Mouse (Mus musculus) intestine, embryonic 15.5 days (tissue): ENCODE measurements around the gene Gal. TPM values are rescaled to one million over a fixed set of nuclear protein-coding genes. Genes with fewer than 3 reads are reported as not detected.
A peak's percentile ranks its signal among the peaks of the same experiment; 100 is the strongest.

Experiments
- ATAC-seq: fragments of 200-750 bp; cut with Nextera tagmentation; 2 replicates; pipeline ENCODE4 v1.8.0; 2017; ENCODE audit warnings: moderate TSS enrichment, moderate library complexity
- H3K27ac ChIP-seq: fragments of 300-500 bp; sonication (generic); 2 replicates; pipeline ENCODE4 v1.5.1; 2015; ENCODE audit warnings: mild to moderate bottlenecking, inconsistent platforms
- H3K27me3 ChIP-seq: fragments of 300-500 bp; sonication (generic); replicated peaks from 2 replicates; pipeline ENCODE4 v1.6.1; 2015; ENCODE audit warnings: inconsistent platforms
- H3K36me3 ChIP-seq: fragments of 300-500 bp; sonication (generic); 2 replicates; pipeline ENCODE4 v1.6.1; 2015; ENCODE audit warnings: inconsistent platforms
- H3K4me1 ChIP-seq: fragments of 300-500 bp; sonication (generic); replicated peaks from 2 replicates; pipeline ENCODE4 v1.6.1; 2015; ENCODE audit warnings: inconsistent platforms
- H3K4me2 ChIP-seq: fragments of 300-500 bp; sonication (generic); replicated peaks from 2 replicates; pipeline ENCODE4 v1.6.1; 2015; ENCODE audit warnings: mild to moderate bottlenecking, inconsistent platforms
- H3K4me3 ChIP-seq: fragments of 300-500 bp; sonication (generic); replicated peaks from 2 replicates; pipeline ENCODE4 v1.5.1; 2015; ENCODE audit warnings: inconsistent platforms
- H3K9ac ChIP-seq: fragments of 300-500 bp; sonication (generic); 2 replicates; pipeline ENCODE4 v1.6.1; 2015; ENCODE audit warnings: inconsistent platforms
- H3K9me3 ChIP-seq: fragments of 300-500 bp; sonication (generic); 2 replicates; pipeline ENCODE4 v1.6.1; 2016; ENCODE audit warnings: inconsistent platforms
- WGBS: fragments of 180-500 bp; shearing (Covaris S2); methylation state at CpG from one replicate; pipeline ENCODE4 v1.1.7; 2015; 5-methylcytosine and 5-hydroxymethylcytosine counted together
- polyA plus RNA-seq: library from polyadenylated mRNA; unstranded; fragments of >200 nt; fragmentation: Nextera tagmentation; extraction: Ambion mirVana; gene quantifications from 2 replicates; pipeline ENCODE4 v1.2.1, GENCODE M21; 2015

Gene Gal
- polyA plus RNA-seq, 1 experiment from 2014 or later: 15.6 TPM

DNA sequence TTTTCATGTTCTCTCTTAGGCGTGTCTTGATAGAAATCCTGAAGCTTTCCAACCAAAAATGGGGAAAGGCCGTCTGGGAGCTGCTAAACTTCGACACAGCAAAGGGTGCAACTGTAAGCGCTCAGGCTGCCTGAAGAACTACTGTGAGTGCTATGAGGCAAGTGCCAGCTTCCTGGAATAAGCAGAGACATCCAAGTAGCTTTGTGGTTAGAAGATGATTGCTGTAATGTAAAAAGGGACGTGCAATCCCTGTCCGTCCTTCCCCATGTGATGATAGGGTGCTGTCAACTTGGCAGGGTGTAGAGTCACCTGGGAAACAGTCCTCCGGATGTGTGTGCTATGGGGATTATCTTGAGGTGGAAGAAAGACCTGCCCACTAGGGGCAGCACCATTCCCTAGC lies 10.3 kb downstream of the Gal start:
- no peak for ATAC-seq
- Histone ChIP-seq H3K27ac (no peak overlapping the region), H3K4me2 (no peak overlapping the region), H3K4me3 (no peak overlapping the region), H3K4me1 (no peaks in the 10 kb centered on the region), H3K9ac (no peak overlapping the region), H3K36me3 (no peaks in the 10 kb centered on the region), H3K9me3 (no peaks in the 10 kb centered on the region), H3K27me3 (no peaks in the 10 kb centered on the region)
- 86% methylated on average over 7 of the region's 7 CpGs for WGBS

DNA sequence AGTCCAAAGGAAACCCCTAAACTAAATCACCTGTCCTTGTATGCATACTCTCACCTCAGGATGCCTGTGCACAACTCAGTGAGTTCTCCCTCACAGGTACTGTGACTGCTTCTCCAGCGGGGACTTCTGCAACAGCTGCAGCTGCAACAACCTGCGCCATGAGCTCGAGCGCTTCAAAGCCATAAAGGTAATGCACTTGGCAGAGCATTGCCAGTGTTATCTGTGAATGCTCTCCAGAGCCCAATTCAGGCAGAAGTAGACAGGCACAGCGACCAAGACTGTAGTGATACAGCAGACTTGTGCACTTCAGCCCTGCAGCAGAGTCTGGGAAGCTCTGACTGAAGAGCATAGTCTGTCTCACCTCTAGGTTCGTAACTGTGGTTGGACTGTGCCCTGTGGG lies 12.0 kb downstream of the Gal start:
- Histone ChIP-seq H3K4me1 (no peaks in the 10 kb centered on the region), H3K27me3 (no peaks in the 10 kb centered on the region), H3K36me3 (no peaks in the 10 kb centered on the region), H3K9me3 (no peaks in the 10 kb centered on the region), H3K4me2 (no peak overlapping the region), H3K9ac (no peak overlapping the region), H3K27ac (no peak overlapping the region), H3K4me3 (no peak overlapping the region)
- ATAC-seq: no peak
- whole genome bisulfite sequencing: 74% methylated on average over 6 of the region's 6 CpGs

DNA sequence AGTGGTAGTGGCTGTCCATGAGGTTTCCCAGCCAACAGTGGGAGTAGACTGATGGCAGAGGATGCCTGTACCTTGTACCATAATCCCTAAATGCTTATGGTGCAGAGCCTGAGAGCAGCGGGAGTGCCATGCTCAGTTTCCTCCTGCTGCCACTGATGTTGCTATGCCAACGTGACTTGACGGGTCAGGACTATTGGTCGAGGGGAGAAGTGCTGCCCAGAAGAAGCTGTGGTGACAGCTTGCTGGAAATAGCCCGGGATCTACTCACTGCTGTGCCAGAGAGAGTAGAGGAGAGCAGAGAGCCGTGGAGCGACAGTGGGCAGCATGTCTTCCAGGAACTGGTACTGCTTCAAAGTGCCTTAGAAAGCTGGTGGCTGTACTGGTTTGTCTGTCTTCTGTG lies 12.4 kb downstream of the Gal start:
- 53% methylated on average over 7 of the region's 7 CpGs for WGBS
- Histone ChIP-seq H3K27ac (no peak overlapping the region), H3K4me1 (no peaks in the 10 kb centered on the region), H3K4me2 (no peak overlapping the region), H3K9ac (no peak overlapping the region), H3K27me3 (no peaks in the 10 kb centered on the region), H3K9me3 (no peaks in the 10 kb centered on the region), H3K36me3 (no peaks in the 10 kb centered on the region), H3K4me3 (no peak overlapping the region)
- no peak for ATAC-seq

DNA sequence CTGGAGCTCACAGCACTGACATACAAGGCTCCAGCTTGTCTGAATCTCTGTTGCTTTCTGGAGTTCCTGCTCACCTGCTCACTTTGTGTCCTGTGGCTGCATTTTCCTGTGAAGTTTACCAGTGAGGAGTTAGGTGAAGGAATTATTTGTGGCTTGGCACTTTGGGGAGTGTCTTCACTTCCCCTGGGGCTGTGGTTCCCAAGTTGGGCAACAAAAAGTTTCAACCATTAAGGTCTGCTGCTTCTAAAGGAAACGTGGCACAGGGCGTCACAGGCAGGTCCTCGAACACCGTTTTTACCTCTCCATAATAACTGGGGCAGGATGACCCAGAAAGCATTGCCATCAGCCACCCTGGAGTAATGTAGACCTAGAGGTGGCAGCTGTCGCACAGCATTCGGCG lies 12.8 kb downstream of the Gal start:
- H3K9me3 ChIP-seq: no peaks in the 10 kb centered on the region
- no peak overlapping the region for H3K9ac ChIP-seq
- no peaks in the 10 kb centered on the region for H3K4me1 ChIP-seq
- H3K27ac ChIP-seq: no peak overlapping the region
- H3K27me3 ChIP-seq: no peaks in the 10 kb centered on the region
- WGBS: 90% methylated on average over 7 of the region's 7 CpGs
- ATAC-seq: no peak
- H3K4me2 ChIP-seq: no peak overlapping the region
- H3K4me3 ChIP-seq: no peak overlapping the region
- no peaks in the 10 kb centered on the region for H3K36me3 ChIP-seq

DNA sequence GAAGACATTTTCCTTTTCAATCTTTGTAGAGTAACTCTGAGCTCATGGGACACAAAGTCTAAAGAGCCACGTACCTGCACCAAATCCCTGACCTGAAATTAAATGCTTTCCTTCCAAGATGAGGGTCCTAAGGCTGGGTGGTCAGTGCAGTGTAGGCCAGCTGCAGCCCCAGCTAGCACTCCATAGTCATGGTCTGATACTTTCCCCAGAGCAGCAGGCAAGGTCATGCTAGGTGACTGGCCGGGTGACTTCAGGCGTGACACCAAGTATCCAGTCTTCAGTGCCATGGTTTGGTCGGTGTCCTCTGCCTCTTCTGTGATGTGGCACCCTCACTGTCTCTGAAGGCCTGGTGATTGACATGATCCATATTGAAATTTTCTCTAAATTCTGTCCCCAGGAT lies 14.3 kb downstream of the Gal start:
- no peaks in the 10 kb centered on the region for H3K36me3 ChIP-seq
- H3K9ac ChIP-seq: no peak overlapping the region
- no peak overlapping the region for H3K4me3 ChIP-seq
- no peaks in the 10 kb centered on the region for H3K9me3 ChIP-seq
- H3K27me3 ChIP-seq: no peaks in the 10 kb centered on the region
- WGBS: 90% methylated on average over 4 of the region's 4 CpGs
- no peak for ATAC-seq
- no peak overlapping the region for H3K27ac ChIP-seq
- H3K4me2 ChIP-seq: no peak overlapping the region
- H3K4me1 ChIP-seq: no peaks in the 10 kb centered on the region

DNA sequence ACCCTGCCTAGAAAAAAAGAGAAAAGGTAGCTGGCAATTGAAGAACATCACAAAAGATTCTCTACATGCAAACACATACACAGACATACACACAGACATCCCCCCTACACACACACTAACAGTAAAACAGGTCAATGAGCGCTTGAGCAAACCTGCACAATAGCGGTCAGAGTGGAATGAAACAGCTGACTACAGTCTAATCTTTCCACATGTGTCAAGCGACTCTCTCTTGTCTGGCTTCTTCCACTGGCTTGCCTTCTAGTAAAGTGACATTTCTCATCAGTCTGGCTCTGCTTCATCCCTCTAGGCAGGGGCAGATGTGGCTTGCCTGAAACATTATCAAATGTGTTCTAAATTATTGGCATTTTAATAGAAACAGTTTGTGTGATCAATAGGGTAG lies 20.1 kb downstream of the Gal start:
- H3K9ac ChIP-seq: no peak overlapping the region
- no peaks in the 10 kb centered on the region for H3K36me3 ChIP-seq
- no peak for ATAC-seq
- H3K4me1 ChIP-seq: no peaks in the 10 kb centered on the region; the same call in 1 of the 2 replicates
- H3K4me3 ChIP-seq: no peak overlapping the region
- H3K9me3 ChIP-seq: no peaks in the 10 kb centered on the region
- no peak overlapping the region for H3K27ac ChIP-seq
- H3K27me3 ChIP-seq: no peaks in the 10 kb centered on the region
- 76% methylated on average over 3 of the region's 3 CpGs for WGBS
- no peak overlapping the region for H3K4me2 ChIP-seq

DNA sequence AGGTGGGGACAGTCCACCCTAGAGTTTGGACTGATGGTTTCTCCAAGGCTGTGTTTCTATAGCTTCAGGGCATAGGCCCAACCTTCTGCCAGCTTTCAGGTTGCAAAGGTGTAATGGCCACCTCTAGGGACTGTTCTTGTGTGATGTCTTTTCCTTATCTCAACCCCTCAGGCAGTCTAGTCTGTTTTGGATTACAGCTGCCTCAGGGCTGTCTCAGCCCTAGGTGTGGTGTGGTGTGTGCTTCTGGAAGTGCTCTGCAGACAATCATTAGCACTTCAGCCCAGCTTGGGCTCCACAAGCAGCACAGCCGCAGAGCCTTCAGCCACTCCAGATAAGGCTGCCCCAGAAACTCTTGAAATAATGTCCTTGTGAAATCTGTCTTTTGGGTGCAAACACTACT lies 22.0 kb downstream of the Gal start:
- Histone ChIP-seq H3K4me3 (no peak overlapping the region), H3K4me2 (no peak overlapping the region), H3K9me3 (no peaks in the 10 kb centered on the region), H3K9ac (no peak overlapping the region), H3K27me3 (no peaks in the 10 kb centered on the region), H3K4me1 (peaks cover 4% of the 10 kb centered on the region; the same call in 1 of the 2 replicates), H3K36me3 (no peaks in the 10 kb centered on the region), H3K27ac (no peak overlapping the region)
- 68% methylated on average over 1 of the region's 1 CpGs for WGBS
- no peak for ATAC-seq

DNA sequence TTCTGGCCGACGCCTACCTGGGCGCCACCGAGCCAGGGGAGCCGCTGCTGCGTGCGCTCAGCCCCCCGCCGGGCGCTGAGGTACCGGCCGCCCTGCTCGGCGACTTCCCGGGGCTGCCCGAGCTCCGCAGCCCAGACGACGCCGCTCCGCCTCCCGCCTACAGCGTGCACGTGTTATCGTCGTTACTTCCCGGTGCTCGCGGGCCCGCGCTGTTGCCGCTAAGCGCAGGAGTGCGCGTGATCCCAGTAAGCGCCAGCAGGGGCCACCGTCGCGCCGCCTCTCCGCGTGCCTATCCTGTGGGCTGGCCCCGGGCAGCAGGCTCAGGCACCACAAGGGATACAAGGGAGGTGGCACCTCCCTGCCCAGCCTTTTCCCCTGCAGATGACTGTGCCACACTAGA lies 25.3 kb downstream of the Gal start:
- no peaks in the 10 kb centered on the region for H3K27me3 ChIP-seq
- H3K4me3 ChIP-seq: peak overlapping the region; percentile 42
- under 1% methylated on average over 41 of the region's 43 CpGs for WGBS
- peak overlapping the region; percentile 52 for H3K9ac ChIP-seq
- H3K27ac ChIP-seq: no peak overlapping the region
- ATAC-seq: peak; percentile 97
- H3K9me3 ChIP-seq: no peaks in the 10 kb centered on the region
- H3K4me1 ChIP-seq: peaks cover 4% of the 10 kb centered on the region; the same call in 1 of the 2 replicates
- H3K36me3 ChIP-seq: no peaks in the 10 kb centered on the region
- peak overlapping the region; percentile 92 for H3K4me2 ChIP-seq

DNA sequence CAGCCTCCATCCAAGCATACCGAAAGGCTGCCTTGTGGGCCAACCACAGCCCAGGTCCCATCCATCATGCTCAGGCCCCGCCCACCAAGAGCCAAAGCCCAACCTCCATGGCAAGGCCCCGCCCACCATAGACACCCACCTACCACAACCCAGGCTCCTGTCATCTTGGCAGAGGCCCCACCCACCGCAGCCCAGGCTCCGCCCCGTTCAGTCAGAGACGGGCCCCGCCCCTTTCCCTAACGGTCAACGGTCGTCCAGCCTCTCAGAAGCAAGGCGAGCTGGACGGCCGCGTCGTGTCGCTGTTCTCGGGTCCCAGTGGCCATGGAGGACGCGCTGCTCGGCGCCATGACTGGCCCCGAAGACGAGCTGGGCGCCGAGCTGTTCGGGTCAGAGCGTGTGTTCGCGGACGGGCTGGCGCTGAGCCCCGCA lies 25.7 kb downstream of the Gal start, which contains the start of gene Tesmin:
Gene Tesmin (plus strand): TSS at position 229 of the 429 bp plus-strand sequence.
- Histone ChIP-seq H3K36me3 (no peaks in the 10 kb centered on the region), H3K4me1 (peaks cover 4% of the 10 kb centered on the region; the same call in 1 of the 2 replicates), H3K9me3 (no peaks in the 10 kb centered on the region), H3K9ac (peak within 1 kb of the TSS; percentile 52), H3K27ac (no peak within 1 kb of the TSS), H3K27me3 (no peaks in the 10 kb centered on the region), H3K4me2 (peak within 1 kb of the TSS; percentile 92), H3K4me3 (peak within 1 kb of the TSS; percentile 42)
- 2% methylated on average over 33 of the region's 33 CpGs for WGBS
- peak; percentile 86 for ATAC-seq

DNA sequence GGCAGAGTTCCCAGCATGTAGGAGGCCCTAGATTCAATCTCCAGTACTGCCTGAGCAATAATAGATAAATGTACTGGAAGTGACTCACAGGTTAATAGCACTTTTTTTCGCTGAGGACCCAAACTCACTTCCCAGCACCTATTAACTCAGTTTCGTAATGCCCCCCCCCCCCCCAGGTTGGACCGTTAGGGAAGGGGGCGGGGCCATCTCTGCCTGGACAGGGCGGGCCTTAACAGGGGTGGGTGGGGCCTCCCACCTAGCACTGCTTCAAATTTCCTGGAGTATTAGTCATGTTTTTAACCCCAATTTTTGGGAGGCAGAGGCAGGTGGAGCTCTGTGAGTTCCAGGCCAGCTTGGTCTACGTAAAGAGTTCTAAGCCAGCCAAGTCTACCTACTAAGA lies 26.3 kb downstream of the Gal start:
- Histone ChIP-seq H3K9ac (no peak overlapping the region), H3K4me2 (no peak overlapping the region), H3K4me1 (peaks cover 4% of the 10 kb centered on the region; the same call in 1 of the 2 replicates), H3K27ac (no peak overlapping the region), H3K27me3 (no peaks in the 10 kb centered on the region), H3K4me3 (no peak overlapping the region), H3K36me3 (no peaks in the 10 kb centered on the region), H3K9me3 (no peaks in the 10 kb centered on the region)
- no peak for ATAC-seq
- WGBS: 66% methylated on average over 6 of the region's 6 CpGs

DNA sequence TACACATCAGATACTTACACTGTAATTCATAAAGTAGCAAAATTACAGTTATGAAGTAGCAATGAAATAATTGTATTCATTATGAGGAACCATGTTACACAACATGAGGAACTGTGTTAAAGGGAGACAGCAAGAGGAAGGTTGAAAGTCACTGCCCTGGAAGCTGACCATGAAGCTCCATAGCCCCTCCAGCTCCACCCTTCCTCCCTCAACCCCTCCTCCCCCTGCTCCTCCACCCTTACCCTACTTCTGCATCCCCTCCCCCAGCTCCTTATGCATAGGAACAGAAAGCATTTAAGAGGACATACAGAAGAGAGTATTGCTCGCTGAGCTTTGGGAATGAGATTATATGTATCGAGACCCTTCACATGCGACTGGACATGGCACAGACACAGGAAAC lies 35.7 kb downstream of the Gal start:
- Histone ChIP-seq H3K9me3 (no peaks in the 10 kb centered on the region), H3K4me3 (no peak overlapping the region), H3K4me1 (no peaks in the 10 kb centered on the region), H3K27ac (no peak overlapping the region), H3K27me3 (no peaks in the 10 kb centered on the region), H3K4me2 (no peak overlapping the region), H3K36me3 (0 out of 2 replicates have a peak, but pooled peaks cover 4% of the 10 kb centered on the region), H3K9ac (no peak overlapping the region)
- ATAC-seq: no peak
- WGBS: 91% methylated on average over 3 of the region's 3 CpGs

DNA sequence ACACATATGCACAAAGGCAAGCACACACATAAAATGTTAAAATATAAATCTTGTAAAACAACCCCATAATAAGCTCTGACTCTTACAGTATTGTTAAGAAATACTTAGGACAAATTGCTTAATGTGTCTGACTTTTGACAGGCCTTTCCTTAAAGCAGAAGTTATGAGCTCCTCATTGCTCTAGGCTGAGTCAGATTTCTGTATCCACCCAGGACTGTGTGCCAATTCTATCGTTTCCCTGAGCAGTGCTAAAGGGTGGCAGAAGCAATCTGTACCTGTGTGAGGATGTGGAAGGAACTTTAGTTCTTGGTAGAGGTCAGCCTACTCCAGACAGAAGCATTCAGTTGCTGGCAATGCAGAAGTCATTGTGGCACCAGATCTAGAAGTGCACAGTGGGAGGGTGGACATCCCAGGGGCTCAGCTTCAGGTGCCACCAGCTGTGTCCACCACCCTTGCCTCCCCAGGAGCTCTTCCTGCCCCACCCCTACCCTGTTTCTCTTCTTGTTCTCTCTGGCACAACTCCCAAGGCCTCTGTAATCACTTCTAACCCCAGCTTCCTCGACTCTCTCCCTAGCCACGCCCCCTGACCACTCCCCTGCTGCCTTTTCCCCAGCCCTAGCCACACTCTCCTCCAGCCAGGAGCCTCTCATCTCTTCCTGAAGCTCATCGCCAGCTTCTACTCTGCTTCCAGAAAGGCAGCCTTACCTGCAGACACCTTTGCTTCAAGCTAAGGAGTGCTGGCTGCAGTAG lies 37.2 kb downstream of the Gal start:
- ATAC-seq: peak; percentile 73
- no peaks in the 10 kb centered on the region for H3K27me3 ChIP-seq
- no peaks in the 10 kb centered on the region for H3K9me3 ChIP-seq
- 0 out of 2 replicates have a peak, but pooled peaks cover 4% of the 10 kb centered on the region for H3K36me3 ChIP-seq
- H3K9ac ChIP-seq: no peak overlapping the region
- 24% methylated on average over 4 of the region's 4 CpGs for WGBS
- no peaks in the 10 kb centered on the region for H3K4me1 ChIP-seq
- no peak overlapping the region for H3K27ac ChIP-seq
- H3K4me3 ChIP-seq: no peak overlapping the region
- no peak overlapping the region for H3K4me2 ChIP-seq

DNA sequence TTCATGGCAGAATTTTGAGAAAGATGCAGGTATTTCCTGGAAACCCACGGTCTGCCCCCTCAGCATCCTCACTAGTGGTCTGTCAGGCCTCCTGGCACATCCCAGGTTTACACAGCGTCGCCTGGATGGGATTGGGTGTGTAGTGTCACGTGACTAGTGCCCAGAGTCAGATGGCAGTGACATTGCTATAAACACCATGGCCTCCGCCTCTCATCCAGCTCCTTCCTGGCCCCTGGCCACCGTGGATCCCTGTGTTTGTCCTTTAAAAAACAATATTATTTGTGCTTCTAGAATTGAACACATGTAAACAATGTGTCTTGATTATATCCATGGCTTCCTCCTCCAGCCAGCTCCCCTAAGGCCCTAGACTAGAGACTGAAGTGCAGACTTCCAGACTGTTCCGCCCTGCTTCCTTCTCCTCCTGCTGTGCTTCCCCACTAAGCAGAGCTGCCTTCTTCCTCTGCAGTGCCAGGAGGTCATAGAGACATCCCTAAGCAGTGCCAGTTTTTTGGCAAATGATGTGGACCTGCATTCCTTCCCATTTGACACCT lies 38.3 kb downstream of the Gal start:
- Histone ChIP-seq H3K4me2 (no peak overlapping the region), H3K9ac (no peak overlapping the region), H3K4me1 (no peaks in the 10 kb centered on the region), H3K27ac (no peak overlapping the region), H3K4me3 (no peak overlapping the region), H3K27me3 (no peaks in the 10 kb centered on the region), H3K36me3 (no peaks in the 10 kb centered on the region), H3K9me3 (no peaks in the 10 kb centered on the region)
- WGBS: 66% methylated on average over 7 of the region's 7 CpGs
- no peak for ATAC-seq
